Mouse (Mus musculus) cortical plate, adult 2 months (tissue): Measurements from ENCODE around the gene Slit1.

Experiments used
- CTCF ChIP-seq: fragments of 200-500 bp; IDR thresholded peaks from 2 replicates; pipeline ENCODE4 v1.5.1; 2011; ENCODE audit warnings: mild to moderate bottlenecking, control low read depth, low read length; ENCODE audit not compliant: insufficient read depth; ENCODE audit errors: extremely low read depth
- POLR2A ChIP-seq: fragments of 200-500 bp; IDR thresholded peaks from 2 replicates; pipeline ENCODE4 v1.6.1; 2011; ENCODE audit warnings: mild to moderate bottlenecking, low read length, control low read depth; ENCODE audit not compliant: insufficient read depth; ENCODE audit errors: extremely low read depth

DNA sequence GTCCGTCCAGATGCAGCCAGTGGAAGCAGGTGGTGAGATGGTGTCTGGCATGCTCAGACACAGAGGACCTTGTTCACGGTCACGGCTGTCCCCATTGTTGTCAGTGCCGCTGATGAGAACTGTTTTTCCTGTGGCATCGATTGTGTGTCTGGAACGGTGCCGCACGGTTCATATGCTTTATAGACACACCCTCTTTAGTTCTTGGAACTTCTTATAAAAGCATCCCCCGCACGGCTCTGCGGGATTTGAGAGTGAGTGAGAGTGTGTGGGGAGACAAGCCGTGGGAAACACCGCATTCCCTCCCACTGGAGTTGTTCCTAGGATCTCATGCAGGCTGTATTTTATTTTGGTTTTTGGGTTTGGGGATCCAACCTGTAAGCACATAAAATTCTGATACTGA, 82.0 kb downstream of the Slit1 start:
- TF ChIP-seq POLR2A (no peak), CTCF (no peak)
